Comparison of ENCODE assay signal across 8 mouse cellular contexts in genomic region chr1:191821326-191822091, GRCm38 (mm10). TPM values are rescaled to one million over a fixed set of nuclear protein-coding genes. Genes with fewer than 3 reads are reported as not detected.
A peak's percentile ranks its signal among the peaks of the same experiment; 100 is the strongest.
DNase-seq lines count a peak whose midpoint lies in the region; ATAC-seq lines count a peak whose summit lies in the region.

TSS of gene Nek2 (plus strand) at chr1:191821444.

- no peaks in the 10 kb centered on the region; the same call in 1 of the 2 replicates for H3K4me1 ChIP-seq in hindbrain, embryonic 11.5 days (replicated peaks; ENCODE audit: control insufficient read depth, insufficient read depth, low read length)

- peak within 1 kb of the TSS; percentile 80 for H3K4me3 ChIP-seq in hindbrain, embryonic 11.5 days (ENCODE audit: low read depth, low read length)

- peak; percentile 96 for ATAC-seq in frontal cortex, adult (ENCODE audit: low TSS enrichment)
- peak; percentile 95 for ATAC-seq in hindbrain, embryonic 11.5 days (ENCODE audit: low FRiP score)

- H3K9me3 ChIP-seq in hindbrain, embryonic 11.5 days (ENCODE audit: control insufficient read depth, low read length) = no peaks in the 10 kb centered on the region

- H3K27ac ChIP-seq in hindbrain, embryonic 11.5 days (ENCODE audit: low read depth, low read length) = peak within 1 kb of the TSS; percentile 58; the same call in 1 of the 2 replicates

- no peaks in the 10 kb centered on the region for H3K36me3 ChIP-seq in hindbrain, embryonic 11.5 days (ENCODE audit: control insufficient read depth, insufficient read depth, low read length)

- peak; percentile 100 for DNase-seq in MN1 (ENCODE audit: low spot score)
- DNase-seq in cerebellum, adult 9-10 months = peak; percentile 94
- peak; percentile 99 for DNase-seq in hindbrain, embryonic 11.5 days (ENCODE audit: low spot score)
- peak; percentile 95 to 96 for DNase-seq in layer of hippocampus, postnatal 10 days (ENCODE audit: low spot score in 2 of 2)
- DNase-seq in lung, postnatal 10 days = peak; percentile 99
- DNase-seq in ovary, postnatal 36 days (ENCODE audit: low spot score) = peak; percentile 95
- DNase-seq in thymus, postnatal 25 days = peak; percentile 92

- H3K27me3 ChIP-seq in hindbrain, embryonic 11.5 days (ENCODE audit: control insufficient read depth, insufficient read depth, low read length) = no peaks in the 10 kb centered on the region

- peak within 1 kb of the TSS; percentile 85 for H3K4me2 ChIP-seq in hindbrain, embryonic 11.5 days (replicated peaks; ENCODE audit: low read depth, low read length)

- under 1% methylated on average over 79 of the region's 79 CpGs for WGBS in hindbrain, embryonic 11.5 days

- peak within 1 kb of the TSS; percentile 57 for H3K9ac ChIP-seq in hindbrain, embryonic 11.5 days (ENCODE audit: low read depth, low read length)

RNA-seq across cellular contexts. Expression of gene Nek2, which starts in this region (rescaled TPM):
- 33.5 and 41.4 TPM in 2 replicates for polyA plus RNA-seq in hindbrain, embryonic 11.5 days (2014; fragmentation: Nextera tagmentation; extraction: Ambion mirVana)
- 1 to 10 TPM; 3.5 to 4.1 TPM for total RNA-seq in layer of hippocampus, postnatal 10 days (2021)

Comparison
In these comparisons a context has a peak if more than half of its experiments do, and no peak if none do; other contexts are left out.
1. Peak in every context shown above with its lines: DNase-seq, ATAC-seq, H3K4me3 ChIP-seq and H3K27ac ChIP-seq.